Mouse (Mus musculus): Measurements from ENCODE around the gene Gls2. TPM values are rescaled to one million over a fixed set of nuclear protein-coding genes. Genes with fewer than 3 reads are reported as not detected.
"Not testable (repeated sequence)": the region's sequence is repeated elsewhere in the genome, so short reads cannot be mapped to it uniquely, and the experiment has no call there.

Gls2 gene
- total RNA-seq, 2 experiments from 2014 or later: 0.71 TPM; not detected in 1

DNA sequence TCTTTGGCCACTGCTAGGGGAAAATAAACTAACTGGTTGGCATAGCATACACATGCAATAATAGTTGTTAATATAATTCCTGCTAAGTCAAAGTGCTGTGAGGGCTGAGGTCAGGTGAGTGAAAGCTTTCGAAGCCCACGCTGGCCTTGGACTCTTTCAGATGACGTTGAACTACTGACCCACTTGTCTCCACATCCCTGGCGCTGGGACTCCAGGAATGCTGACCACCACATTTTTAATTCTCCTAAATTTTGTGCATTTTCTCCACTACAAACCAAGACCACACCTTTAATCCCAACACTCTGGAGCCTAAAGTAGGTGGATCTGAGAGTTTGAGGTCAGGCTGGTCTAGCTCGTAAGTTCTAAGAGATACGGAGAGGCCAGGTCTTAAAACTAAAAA is 1.1 kb upstream of the Gls2 start:
- ATAC-seq (ENCODE audit: poor library complexity, severe bottlenecking): no peak

DNA sequence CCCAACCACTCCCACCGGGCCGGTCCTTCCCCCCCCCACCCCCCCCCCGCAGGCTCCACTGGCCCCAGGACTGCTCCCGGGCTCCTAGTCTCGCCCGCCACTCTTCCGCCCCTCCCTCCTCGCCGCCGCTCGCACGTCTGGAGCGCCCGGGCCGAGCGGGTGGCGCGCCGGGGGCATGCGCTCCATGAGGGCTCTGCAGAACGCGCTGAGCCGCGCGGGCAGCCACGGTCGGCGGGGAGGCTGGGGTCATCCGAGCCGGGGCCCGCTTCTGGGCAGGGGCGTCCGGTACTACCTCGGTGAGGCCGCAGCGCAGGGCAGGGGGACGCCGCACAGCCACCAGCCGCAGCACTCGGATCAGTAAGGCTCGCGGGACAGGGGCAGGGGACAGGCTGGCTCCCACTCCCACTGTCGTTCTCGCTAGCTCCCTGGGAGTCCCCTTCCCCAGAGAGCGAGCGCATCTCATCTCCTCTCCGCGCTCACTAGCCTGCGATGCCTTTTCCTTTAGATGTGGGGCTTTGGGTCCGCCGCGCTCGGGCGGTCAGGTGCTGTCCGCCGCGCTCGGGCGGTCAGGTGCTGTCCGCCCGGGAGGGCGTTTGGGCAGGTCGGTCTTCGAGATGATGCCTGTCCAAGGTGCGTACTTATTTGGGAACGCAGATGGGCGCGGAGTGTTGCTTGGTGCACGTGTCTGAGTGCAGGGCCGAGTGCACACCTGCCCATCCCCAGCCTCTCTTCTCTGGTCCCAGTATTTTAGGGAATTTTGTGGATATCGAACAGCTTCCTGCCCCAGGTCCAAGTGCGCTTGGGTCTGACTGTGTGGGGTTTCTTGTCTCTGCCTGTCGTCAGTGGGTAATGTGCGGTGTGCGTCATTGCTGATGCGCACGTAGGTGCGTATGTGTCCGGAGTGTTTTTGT is 549 bp downstream of the Gls2 start:
- ATAC-seq (ENCODE audit: poor library complexity, severe bottlenecking): peak; percentile 50

DNA sequence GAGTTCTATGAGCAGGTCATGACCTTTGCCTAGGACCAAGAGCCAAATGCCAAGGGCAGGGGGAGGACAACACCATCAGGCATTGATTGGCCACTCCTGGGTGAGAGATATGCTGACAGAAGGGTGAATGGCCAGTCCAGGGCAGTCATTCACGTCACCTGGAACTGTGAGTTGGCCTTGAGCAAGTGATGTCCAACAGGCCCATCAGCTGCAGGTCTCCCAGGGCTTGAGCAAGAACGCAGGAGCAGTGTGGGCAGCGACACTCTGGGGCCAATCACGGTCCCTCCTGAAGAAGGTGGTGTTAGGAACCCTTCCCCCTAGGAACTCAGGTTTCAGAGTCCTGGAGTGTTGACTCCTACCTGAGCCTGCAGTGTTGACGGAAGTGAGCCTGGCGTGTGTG is 7.6 kb downstream of the Gls2 start:
- ATAC-seq (ENCODE audit: poor library complexity, severe bottlenecking): no peak

DNA sequence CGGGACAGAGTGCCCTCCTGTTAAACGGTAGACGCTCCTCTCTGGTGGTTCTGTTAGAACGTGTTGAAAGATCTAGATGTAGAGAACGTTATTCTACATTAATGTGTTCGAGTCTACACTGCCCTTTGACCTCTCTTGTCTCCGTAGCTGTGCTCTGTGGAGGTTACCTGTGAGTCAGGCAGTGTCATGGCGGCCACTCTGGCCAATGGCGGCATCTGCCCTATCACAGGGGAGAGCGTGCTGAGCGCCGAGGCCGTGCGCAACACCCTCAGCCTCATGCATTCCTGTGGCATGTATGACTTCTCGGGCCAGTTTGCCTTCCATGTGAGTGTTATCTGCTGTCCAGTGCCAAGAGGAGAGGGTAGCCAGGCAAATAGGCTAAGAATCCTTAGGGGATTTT is 10.7 kb downstream of the Gls2 start:
- no peak for ATAC-seq (ENCODE audit: poor library complexity, severe bottlenecking)

DNA sequence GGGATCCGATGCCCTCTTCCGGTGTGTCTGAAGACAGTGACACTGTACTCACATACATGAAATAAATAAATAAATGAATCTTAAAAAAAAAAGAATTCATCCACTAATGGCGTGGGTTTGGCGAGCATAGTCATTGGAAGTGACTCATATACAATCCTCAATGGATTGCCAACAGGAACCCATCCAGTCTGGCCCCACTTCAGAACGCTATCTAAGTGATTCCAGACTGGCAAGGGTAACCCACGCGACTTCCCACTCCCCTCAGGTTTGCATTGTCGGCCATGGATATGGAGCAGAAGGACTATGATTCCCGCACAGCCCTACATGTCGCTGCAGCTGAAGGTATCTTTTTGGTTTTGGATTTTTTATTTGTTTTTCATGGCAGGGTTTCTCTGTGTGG is 14.1 kb downstream of the Gls2 start:
- ATAC-seq (ENCODE audit: poor library complexity, severe bottlenecking): no peak

DNA sequence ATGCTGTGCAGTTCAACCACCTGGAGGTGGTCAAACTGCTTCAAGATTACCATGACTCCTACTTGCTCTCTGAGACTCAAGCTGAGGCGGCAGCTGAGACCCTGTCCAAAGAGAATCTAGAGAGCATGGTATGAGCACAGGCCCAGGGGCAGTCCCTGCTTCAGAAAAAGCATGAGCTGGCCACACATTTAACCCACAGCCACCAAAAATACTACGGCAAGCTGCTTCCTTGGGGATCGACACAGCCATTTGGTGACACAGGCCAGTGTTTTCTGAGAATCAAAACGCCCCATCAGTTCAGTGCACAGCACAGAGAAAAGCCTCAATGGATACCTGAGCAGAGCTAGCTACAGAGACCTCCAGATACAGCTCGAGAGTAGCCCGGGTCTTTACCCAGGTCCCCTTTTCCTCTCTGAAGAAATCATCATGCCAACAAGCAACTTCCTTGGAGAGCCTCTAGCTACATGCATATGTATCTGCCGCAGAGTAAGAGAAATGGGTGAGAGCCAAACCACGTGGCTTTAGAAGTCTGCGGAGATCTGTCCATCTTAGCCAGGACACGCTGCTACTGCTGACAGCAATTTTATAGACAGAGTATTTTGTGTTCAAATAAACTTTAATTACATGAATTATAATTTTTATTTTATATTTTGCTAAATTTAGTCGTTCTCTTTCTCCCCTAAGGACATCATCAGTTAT is 15.2 kb downstream of the Gls2 start:
- no peak for ATAC-seq (ENCODE audit: poor library complexity, severe bottlenecking)

DNA sequence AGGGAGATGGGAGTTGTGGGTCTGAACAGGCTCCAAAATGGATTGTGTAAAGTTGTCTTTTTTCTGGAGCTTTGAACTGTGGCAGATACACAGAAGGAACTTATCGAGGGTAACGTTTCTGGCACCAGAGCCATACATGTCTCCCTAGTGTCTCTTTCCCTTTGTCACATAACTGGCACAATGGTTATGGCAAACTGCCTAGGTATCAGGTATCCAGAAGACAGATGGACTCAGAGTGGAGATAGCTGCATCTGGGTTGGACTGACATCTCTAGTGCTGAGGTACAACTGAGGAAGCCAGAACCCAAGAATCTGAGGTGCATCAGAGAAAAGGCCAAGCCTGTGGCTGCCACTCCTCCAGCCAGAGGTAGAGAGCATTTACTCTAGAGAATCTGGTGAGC is 15.9 kb downstream of the Gls2 start:
- ATAC-seq (ENCODE audit: poor library complexity, severe bottlenecking): no peak

DNA sequence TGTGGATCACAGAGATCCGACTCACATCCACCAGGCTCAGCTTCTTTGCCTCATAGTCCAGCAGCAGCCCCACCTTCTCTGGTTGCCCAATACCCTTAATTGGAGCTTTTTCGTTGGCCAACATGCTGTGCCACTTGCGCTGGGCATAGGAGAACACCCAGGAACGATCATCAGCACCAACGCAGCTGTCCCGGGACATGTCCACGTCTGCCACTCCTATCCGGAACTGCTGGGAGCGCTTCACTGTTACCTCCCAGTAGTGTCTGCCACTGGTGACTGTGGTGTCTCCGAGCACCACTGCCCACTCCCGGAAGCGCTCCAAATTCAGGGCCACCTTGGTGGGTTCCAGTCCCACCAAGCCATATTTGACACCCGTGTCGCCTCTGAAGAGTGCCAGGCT is 16.7 kb downstream of the Gls2 start:
- peak; percentile 26 for ATAC-seq (ENCODE audit: poor library complexity, severe bottlenecking)

DNA sequence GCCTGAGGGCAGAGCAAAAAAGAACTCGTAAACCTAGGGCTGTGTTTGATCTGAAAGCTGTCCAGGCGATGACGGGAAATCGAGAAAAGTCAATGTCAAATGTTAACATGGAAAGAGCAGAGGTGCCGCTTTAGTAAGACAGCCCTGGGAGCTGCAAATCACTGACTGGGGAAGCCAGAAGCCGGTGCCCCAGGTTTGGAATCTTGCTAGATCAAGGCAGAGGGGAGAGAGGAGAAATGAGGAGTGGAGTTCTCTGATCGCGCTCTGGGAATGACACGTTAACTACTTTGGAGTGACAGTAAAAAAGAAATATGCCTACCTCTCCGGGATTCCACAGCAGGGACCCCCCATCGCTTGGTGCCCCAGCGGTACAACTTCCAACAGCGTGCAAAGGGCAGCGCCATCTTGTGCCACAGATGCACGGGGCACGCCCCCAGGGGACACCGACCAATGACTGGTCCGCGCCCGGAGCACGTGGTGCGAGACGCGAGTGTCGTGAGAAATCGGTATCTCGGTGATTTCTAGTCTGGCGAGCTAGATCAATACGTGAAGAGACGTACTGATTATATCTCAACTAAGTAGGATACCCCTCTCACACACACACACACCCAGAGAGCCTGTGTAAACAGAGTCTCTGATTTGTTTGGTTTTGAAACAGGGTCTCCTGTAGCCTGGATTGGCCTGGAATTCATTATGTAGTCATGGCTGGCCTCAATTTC is 17.3 kb downstream of the Gls2 start, which contains the start of gene Spryd4:
Spryd4 (minus strand) TSS at position 418 of the 719 bp plus-strand sequence.
- ATAC-seq (ENCODE audit: poor library complexity, severe bottlenecking): peak; percentile 94

DNA sequence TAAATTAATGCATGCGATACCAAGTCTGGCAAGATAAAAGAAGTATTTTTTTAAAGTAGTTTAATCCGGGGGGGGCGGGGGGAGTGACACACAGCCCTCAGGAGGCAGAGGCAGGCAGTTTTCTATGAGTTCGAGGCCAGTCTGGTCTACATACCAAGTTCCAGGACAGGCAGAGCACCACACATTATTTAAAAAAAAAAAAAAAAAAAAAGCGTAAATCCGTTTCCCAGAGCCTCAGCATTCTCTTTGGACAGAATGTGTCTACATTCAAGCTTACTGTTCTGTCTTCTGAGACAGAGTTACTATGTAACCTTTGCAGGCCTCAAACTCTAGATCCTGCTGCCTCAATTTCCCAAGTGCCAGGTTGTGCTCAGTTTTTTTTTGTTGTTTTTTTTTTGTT is 17.9 kb downstream of the Gls2 start:
- ATAC-seq (ENCODE audit: poor library complexity, severe bottlenecking): no peak

DNA sequence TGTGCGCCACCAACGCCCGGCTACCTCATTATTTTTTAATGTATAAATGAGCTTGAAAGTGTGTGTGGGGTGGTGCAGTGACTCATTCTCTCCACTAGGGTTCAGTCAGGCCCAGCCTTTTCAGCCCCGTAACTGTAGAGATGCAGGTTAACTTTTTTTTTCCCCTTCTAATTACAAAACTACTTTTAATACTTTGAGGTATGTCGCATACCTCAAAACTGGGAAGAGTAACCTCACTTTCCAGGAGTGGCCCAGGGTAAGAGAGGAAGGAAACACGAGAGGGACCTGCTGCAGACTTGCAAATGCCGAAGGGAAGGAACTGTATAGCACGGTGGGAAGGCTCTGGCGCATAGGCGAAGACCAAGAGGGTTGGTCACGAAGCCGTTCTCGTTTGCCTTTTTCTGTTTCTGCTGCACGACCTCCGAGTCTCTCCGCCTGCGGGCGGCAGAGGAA is 18.6 kb downstream of the Gls2 start:
- ATAC-seq (ENCODE audit: poor library complexity, severe bottlenecking): peak; percentile 75

DNA sequence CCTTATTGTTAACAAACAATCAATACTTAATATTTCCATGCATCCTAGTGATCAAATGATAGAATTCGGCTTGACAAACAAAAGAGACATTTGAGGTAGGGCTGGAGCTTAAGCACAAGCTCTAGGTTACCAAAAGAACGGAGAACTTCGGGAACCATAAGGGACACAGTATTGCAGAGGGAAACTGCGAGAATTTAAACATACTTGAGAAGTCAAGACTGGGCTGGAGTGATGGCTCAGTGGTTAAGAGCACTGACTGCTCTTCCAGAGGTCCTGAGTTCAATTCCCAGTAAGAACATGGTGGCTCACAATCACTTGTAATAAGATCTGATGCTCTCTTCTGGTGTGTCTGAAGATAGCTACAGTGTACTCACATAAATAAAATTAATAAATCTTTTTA is 19.9 kb downstream of the Gls2 start:
- not testable (repeated sequence) for ATAC-seq (ENCODE audit: poor library complexity, severe bottlenecking)

DNA sequence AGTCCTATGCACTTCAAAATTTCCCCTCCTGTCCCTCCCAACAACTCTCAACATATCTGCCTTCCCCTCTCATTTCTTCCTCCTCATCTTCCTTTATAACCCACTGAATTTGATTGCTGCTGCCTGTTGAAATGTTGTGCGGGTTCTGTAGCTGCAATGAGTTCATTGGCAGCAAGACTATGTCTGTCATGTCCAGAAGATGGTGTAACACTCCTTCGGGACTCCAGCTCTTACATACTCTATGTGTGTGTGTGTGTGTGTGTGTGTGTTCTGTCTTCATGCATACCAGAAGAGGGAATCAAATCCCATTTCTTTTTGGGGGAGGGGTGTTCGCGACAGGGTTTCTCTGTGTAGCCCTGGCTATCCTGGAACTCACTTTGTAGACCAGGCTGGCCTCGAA is 20.7 kb downstream of the Gls2 start:
- ATAC-seq (ENCODE audit: poor library complexity, severe bottlenecking): no peak

DNA sequence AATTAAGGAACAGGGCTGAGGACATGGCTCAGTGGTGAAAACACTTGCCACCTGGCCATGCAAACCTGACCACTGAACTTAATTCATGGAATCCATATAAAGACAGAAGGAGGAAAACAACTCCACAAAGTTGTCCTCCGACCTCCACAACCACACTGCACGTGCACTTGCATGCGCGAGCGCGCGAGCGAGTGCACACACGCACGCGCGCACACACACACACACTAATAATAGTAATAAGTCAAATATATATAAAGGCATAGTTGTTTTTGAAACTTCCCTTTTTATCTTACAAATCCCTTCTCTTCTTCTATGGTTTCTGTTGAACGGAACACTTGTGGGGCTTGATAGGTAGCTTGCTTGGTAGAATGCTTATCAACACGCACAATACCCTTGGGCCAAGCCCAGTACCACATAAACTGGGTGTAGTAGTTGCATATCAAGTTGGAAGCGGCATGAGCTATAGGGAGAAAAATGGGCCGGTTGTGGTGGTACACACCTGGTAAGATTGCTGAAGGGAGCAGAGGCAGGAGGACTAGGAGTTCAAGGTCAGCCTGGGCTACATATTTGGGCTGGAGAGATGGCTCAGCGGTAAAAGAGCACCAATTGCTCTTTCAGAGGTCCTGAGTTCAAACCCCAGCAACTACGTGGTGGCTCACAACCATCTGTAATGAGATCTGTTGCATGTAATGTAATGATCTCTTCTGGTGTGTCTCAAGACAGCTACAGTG is 24.3 kb downstream of the Gls2 start:
- ATAC-seq (ENCODE audit: poor library complexity, severe bottlenecking): no peak

DNA sequence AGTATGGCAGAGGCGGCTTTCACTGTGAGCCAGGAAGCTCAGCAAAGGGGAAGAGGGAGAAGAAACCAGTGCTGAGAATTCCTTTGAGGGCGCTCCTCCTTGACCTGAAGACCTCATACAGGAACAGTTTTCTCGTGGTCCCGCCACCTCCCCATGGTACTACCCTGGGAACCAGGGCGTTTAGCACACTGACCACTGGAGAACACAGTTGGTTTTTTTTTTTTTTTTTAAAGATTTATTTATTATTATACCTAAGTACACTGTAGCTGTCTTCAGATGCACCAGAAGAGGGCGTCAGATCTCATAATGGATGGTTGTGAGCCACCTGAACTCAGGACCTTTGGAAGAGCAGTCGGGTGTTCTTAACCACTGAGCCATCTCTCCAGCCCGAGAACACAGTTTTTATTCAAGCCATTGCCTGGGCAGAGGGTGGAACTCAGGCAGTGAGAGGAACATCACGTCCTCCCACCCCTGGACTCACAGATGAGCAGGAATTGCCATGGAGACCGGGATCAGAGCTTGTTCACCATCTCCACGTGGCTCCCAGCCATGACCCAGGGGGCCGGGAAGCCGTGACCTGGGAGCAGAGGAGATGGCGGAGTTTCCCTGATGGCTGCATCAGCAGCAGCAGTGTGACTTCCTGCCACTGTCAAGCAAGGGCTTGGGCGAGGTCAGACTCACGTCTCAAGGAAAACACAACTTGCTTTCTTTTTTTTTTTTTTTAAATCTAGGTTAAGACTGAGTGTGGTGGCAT is 27.5 kb downstream of the Gls2 start:
- ATAC-seq (ENCODE audit: poor library complexity, severe bottlenecking): no peak

DNA sequence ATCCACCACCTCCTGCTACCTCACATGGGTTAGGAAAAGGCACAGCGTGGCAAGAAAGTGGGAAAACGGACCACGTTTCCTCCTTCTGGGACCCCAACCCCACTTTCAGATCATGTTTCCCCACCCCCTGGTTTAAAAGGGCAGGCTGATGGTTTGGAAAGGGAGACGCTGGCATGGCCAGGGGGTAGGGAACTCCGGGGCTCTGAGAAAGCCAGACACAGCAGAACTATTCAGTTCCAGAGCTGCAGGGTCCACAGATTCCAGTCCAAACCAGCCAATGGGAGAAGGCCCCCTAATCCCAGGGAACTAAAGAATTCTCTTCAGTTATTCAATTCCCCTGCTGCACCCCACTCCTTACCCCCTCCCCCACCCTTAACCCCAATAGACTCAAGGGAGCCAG is 30.8 kb downstream of the Gls2 start:
- no peak for ATAC-seq (ENCODE audit: poor library complexity, severe bottlenecking)

DNA sequence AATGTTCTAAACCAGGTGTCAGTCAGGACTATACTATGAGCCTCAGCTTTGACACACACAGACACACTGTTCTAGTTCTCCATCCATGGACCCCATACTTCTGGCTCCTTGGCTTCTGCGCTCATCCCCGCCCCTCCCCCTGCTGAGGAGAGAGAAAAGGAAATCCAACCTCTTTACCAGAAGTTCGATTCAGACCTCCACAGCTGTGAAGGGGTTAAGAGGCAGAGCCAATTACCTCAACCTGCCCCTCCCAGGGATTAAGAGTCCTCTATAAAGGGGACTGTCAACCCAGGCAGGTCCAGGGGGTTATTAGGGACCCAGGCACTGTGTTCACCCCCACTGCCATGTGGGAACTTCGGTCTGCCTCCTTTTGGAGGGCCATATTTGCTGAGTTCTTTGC is 31.3 kb downstream of the Gls2 start, which contains the start of gene Mip:
Mip (plus strand) TSS at position 301 of the 400 bp plus-strand sequence.
- no peak for ATAC-seq (ENCODE audit: poor library complexity, severe bottlenecking)

DNA sequence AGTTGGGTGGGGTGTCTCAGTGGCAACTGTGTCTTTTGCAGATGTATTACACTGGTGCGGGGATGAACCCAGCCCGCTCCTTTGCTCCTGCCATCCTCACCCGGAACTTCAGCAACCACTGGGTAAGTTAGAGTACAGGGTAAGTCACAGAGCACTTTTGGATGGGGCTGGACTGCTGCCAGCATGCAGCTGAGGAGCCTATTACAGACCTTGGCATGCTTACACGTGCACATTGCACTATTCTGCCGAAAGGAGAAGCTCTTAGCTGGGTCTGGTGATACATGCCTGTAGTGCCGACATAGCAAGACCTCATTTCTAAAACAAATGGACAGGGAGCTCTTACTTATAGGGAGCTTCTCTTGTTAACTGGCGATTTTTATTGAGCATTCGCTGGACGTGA is 33.3 kb downstream of the Gls2 start:
- ATAC-seq (ENCODE audit: poor library complexity, severe bottlenecking): no peak

DNA sequence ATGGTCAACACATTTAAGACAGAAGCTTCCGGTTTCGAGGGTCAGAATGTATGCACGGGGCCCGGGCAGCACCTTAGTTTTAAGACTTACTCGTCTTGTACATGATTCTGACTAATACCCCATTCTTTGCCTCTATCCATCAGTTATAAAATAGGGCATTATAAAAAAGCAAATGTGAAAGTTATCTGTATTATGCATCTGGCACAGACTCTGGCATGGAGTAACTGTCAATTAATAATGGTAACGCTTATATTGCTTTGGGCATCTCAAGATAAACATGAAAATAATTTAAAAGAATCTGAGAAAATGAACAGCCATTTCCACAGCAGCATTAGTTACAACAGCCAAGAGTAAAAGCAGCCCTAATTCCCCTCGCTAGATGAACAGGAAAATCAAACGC is 33.8 kb downstream of the Gls2 start:
- ATAC-seq (ENCODE audit: poor library complexity, severe bottlenecking): no peak

DNA sequence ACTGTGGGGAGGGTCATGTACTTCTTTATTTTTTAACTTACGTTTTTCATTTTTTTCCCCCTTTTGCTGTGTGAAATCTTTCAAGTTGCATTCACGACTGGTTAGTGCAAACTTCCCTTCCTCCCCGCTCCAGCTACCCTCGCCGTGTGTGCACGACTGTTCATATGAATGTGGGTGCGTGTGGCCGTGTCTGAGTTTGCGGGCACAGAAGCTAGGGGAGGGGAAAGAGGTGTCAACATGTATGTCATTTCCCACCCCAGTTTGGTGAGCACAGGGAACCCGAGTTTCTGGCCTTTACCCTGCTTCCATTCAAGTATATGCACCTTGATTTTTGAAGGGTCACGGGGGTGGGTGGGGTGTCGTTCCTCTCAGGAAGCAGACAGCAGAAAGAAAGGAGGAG is 36.3 kb downstream of the Gls2 start:
- ATAC-seq (ENCODE audit: poor library complexity, severe bottlenecking): 0 out of 2 replicates have a peak, but pooled peaks have one; percentile 12
